9 mouse cellular contexts compared by ENCODE assay signal in genomic region chr13:47273487-47273886, GRCm38 (mm10).
DNase-seq lines count a peak whose midpoint lies in the region; ATAC-seq and TF ChIP-seq lines count a peak whose summit lies in the region.
"Had no signal": no experiment of that assay in that cellular context is flagged by ENCODE, and none has a peak within 500 bp of the region (broad histone marks: within the 10 kb centered on the region; RNA-seq: fewer than 3 reads in every experiment).

No protein-coding gene starts in this region.

- peak overlapping the region; percentile 24 for H3K4me3 ChIP-seq in kidney, embryonic 15.5 days (replicated peaks)
- H3K4me3 ChIP-seq in embryonic facial prominence, embryonic 10.5 days, result peak overlapping the region; percentile 46
- 0 out of 2 replicates have a peak overlapping the region, but pooled peaks have one; percentile 3 for H3K4me3 ChIP-seq in intestine, postnatal 0 days (ENCODE audit: low read depth, low read length)
- H3K4me3 ChIP-seq in neural tube, embryonic 13.5 days, result peak overlapping the region; percentile 2; the same call in 1 of the 2 replicates
- H3K4me3 ChIP-seq in gastrocnemius, adult 2 months, result no peak overlapping the region

- no peaks in the 10 kb centered on the region for H3K27me3 ChIP-seq in kidney, embryonic 15.5 days
- no peaks in the 10 kb centered on the region for H3K27me3 ChIP-seq in embryonic facial prominence, embryonic 10.5 days (replicated peaks; ENCODE audit: low read depth, poor library complexity, severe bottlenecking)
- H3K27me3 ChIP-seq in intestine, postnatal 0 days (replicated peaks; ENCODE audit: control insufficient read depth, insufficient read depth, low read length), result no peaks in the 10 kb centered on the region
- H3K27me3 ChIP-seq in neural tube, embryonic 13.5 days, result no peaks in the 10 kb centered on the region

- H3K4me2 ChIP-seq in kidney, embryonic 15.5 days, result peak overlapping the region; percentile 55
- peak overlapping the region; percentile 32 for H3K4me2 ChIP-seq in intestine, postnatal 0 days (replicated peaks; ENCODE audit: low read depth)
- H3K4me2 ChIP-seq in neural tube, embryonic 13.5 days, result peak overlapping the region; percentile 42

- no peak for TF ChIP-seq CTCF in intestine, postnatal 0 days (IDR thresholded peaks at IDR 0.05; ENCODE audit: low read depth)
- no peak for TF ChIP-seq CTCF in gastrocnemius, adult 2 months (IDR thresholded peaks at IDR 0.05)

- no peaks in the 10 kb centered on the region for H3K36me3 ChIP-seq in kidney, embryonic 15.5 days
- H3K36me3 ChIP-seq in embryonic facial prominence, embryonic 10.5 days (replicated peaks), result no peaks in the 10 kb centered on the region
- no peaks in the 10 kb centered on the region for H3K36me3 ChIP-seq in intestine, postnatal 0 days (ENCODE audit: control insufficient read depth, insufficient read depth)
- H3K36me3 ChIP-seq in neural tube, embryonic 13.5 days, result no peaks in the 10 kb centered on the region

- H3K27ac ChIP-seq in kidney, embryonic 15.5 days, result no peak overlapping the region
- peak overlapping the region; percentile 71 for H3K27ac ChIP-seq in embryonic facial prominence, embryonic 10.5 days (replicated peaks)
- no peak overlapping the region for H3K27ac ChIP-seq in intestine, postnatal 0 days (ENCODE audit: low read depth, low read length)
- H3K27ac ChIP-seq in neural tube, embryonic 13.5 days (replicated peaks), result no peak overlapping the region
- no peak overlapping the region for H3K27ac ChIP-seq in gastrocnemius, adult 2 months

- 0 out of 2 replicates have a peak overlapping the region, but pooled peaks have one; percentile 7 for H3K9ac ChIP-seq in kidney, embryonic 15.5 days
- no peak overlapping the region for H3K9ac ChIP-seq in intestine, postnatal 0 days (ENCODE audit: low read depth, low read length)
- peak overlapping the region; percentile 2; the same call in 1 of the 2 replicates for H3K9ac ChIP-seq in neural tube, embryonic 13.5 days

- intact Hi-C loops in gastrocnemius, adult 2 months (cut with DNase I), result no loop called here

- 8% methylated on average over 11 of the region's 11 CpGs for WGBS in kidney, embryonic 15.5 days
- 2% methylated on average over 11 of the region's 11 CpGs for WGBS in embryonic facial prominence, embryonic 10.5 days
- 11% methylated on average over 11 of the region's 11 CpGs for WGBS in intestine, postnatal 0 days
- WGBS in neural tube, embryonic 13.5 days, result 2% methylated on average over 11 of the region's 11 CpGs

- ATAC-seq in kidney, embryonic 15.5 days (replicated peaks; ENCODE audit: low FRiP score), result peak; percentile 15; the same call in 1 of the 2 replicates
- ATAC-seq in intestine, postnatal 0 days, result no peak
- peak; percentile 57; the same call in 1 of the 2 replicates for ATAC-seq in neural tube, embryonic 13.5 days (ENCODE audit: low read depth)

- DNase-seq in kidney, postnatal 14 days, result no peak
- peak; percentile 70 for DNase-seq in embryonic facial prominence, embryonic 10.5 days (ENCODE audit: low spot score)
- no peak for DNase-seq in layer of hippocampus, adult 11-12 months (ENCODE audit: low spot score)
- DNase-seq in right cerebral cortex, adult 18-20 months, result no peak
- DNase-seq in gastrocnemius, adult 2 months, result no peak
- DNase-seq: layer of hippocampus, adult 9-11 months had no signal

- peaks cover 30% of the 10 kb centered on the region for H3K4me1 ChIP-seq in kidney, embryonic 15.5 days
- peaks cover 41% of the 10 kb centered on the region for H3K4me1 ChIP-seq in embryonic facial prominence, embryonic 10.5 days
- peaks cover 3% of the 10 kb centered on the region; the same call in 1 of the 2 replicates for H3K4me1 ChIP-seq in intestine, postnatal 0 days (replicated peaks; ENCODE audit: control insufficient read depth, insufficient read depth, low read length)
- peaks cover 25% of the 10 kb centered on the region for H3K4me1 ChIP-seq in neural tube, embryonic 13.5 days (replicated peaks)

- no peaks in the 10 kb centered on the region for H3K9me3 ChIP-seq in kidney, embryonic 15.5 days (replicated peaks)
- H3K9me3 ChIP-seq in embryonic facial prominence, embryonic 10.5 days, result no peaks in the 10 kb centered on the region
- H3K9me3 ChIP-seq in intestine, postnatal 0 days (ENCODE audit: control insufficient read depth), result no peaks in the 10 kb centered on the region
- no peaks in the 10 kb centered on the region for H3K9me3 ChIP-seq in neural tube, embryonic 13.5 days
